Mouse (Mus musculus) left cerebral cortex, postnatal 10 days (tissue): ENCODE data around the gene 9130213A22Rik. TPM values are rescaled to one million over a fixed set of nuclear protein-coding genes. Genes with fewer than 3 reads are reported as not detected.
A peak's percentile ranks its signal among the peaks of the same experiment; 100 is the strongest.
"Not testable (repeated sequence)": the region's sequence is repeated elsewhere in the genome, so short reads cannot be mapped to it uniquely, and the experiment has no call there.

ENCODE experiments used
- DNase-seq, 2 experiments: peaks; one replicate each; pipeline ENCODE4 v3.0.0; 2021 to 2022; ENCODE audit warnings: low spot score in 2 of 2, mixed read lengths in 1 of 2; ENCODE audit errors: extremely low spot score in 1 of 2
- intact Hi-C: fragments of 180-260 bp; cut with DNase I; formaldehyde crosslinking; loops from one replicate; pipeline ENCODE4 v1.15.1; 2025
- total RNA-seq, 2 experiments: library from RNA; stranded (reverse); gene quantifications; 2 replicates each; pipeline ENCODE4 v1.2.3; 2021

Gene 9130213A22Rik
- total RNA-seq, 2 experiments from 2014 or later, result 0.51 to 0.64 TPM

GRCm38 (mm10) chr11:69098039-69098761 lies 24.2 kb downstream of the 9130213A22Rik start:
- intact Hi-C loops, result loop anchor here (10.0 kb wide), 1 partner anchor 317 kb away; the partner anchor contains the start of gene Kdm6b
- DNase-seq, result no peak

DNA sequence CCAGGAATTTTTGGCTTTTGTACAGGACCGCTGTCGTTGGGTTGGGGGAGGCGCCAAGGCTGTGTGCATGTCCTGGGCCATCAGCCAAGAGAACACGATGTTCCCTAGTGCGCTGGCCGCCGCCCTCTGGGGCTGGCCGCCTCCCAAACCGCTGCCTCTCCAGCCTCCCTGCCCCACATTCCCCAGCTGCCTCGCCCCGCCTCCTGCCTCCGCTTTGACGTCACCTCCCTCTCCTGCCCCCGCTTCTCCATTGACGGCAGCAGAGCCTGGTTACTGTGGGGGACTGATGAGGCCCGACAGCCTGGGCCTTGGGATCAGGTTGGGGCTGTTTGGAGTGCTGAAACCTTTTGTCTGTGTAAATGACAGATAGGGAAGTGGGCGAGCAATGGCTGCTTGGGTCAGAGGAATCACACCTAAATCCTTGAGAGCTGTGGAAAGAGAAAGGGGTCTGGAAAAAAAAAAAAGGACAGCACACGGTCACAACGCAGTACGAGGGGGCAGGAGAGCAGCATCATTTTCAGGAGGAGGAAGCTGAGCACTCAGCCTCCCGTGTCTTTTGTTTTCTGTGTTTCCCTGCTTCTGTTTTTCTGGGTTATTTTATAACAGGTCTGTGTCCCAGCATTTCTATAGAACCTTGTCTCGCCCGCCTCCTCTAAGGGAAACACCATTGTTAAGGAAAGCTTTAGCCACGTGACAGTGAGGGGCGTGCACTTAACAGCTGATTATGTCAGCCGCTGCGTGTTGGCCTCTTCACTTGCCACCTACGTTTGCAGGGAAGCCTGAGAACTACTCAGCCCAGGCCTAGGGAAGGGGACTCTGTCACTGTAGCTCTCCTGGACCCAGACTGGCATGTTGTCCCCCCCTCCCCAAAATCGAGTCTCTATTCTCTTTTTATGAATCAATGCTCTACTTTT lies 25.1 kb downstream of the 9130213A22Rik start:
- DNase-seq, result peak; percentile 95 to 100
- intact Hi-C loops, result loop anchor here (10.0 kb wide), 1 partner anchor 318 kb away; the partner anchor contains the start of gene Kdm6b

- intact Hi-C loops, result loop anchor here (10.0 kb wide), 1 partner anchor 318 kb away; the partner anchor contains the start of gene Kdm6b
- no peak for DNase-seq
Observed at GRCm38 (mm10) chr11:69096360-69096986, 25.9 kb downstream of the 9130213A22Rik start.

DNA sequence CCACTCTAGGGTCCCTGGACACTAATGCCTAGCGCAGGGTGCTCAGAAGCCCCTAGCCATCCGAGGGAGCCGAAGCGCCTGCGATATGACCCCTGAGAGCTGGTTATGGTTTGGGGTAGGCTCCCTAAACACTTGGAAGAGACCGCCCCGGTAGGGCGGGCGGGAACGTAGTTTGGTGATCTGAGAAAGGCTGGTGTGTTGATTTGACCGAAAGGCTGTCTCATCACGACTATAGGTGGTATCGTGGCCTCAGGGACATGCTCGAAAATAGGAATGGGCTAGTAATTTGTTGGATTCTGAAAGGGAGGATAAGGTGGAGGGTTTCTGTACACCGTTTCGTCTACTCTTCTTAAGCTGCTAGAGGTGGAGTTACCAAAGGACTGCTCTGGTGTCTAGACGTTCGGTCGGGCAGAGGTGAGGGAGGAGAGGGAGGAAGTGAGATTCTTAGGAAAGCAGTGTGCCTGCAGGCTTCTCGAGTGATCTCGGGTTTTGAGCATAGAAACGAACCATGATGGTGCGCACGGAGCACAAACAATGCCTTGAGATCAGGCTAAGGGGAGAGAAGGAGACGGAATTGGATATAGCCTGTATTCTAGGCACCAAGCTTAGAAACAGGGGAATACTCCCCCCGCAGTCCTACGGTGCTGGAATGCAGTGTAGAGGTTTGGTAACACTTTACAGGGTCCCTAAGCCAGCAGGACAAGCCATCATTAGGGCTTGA lies 26.7 kb downstream of the 9130213A22Rik start:
- no peak for DNase-seq
- intact Hi-C loops, result loop anchor here (10.0 kb wide), 1 partner anchor 319 kb away; the partner anchor contains the start of gene Kdm6b

DNA sequence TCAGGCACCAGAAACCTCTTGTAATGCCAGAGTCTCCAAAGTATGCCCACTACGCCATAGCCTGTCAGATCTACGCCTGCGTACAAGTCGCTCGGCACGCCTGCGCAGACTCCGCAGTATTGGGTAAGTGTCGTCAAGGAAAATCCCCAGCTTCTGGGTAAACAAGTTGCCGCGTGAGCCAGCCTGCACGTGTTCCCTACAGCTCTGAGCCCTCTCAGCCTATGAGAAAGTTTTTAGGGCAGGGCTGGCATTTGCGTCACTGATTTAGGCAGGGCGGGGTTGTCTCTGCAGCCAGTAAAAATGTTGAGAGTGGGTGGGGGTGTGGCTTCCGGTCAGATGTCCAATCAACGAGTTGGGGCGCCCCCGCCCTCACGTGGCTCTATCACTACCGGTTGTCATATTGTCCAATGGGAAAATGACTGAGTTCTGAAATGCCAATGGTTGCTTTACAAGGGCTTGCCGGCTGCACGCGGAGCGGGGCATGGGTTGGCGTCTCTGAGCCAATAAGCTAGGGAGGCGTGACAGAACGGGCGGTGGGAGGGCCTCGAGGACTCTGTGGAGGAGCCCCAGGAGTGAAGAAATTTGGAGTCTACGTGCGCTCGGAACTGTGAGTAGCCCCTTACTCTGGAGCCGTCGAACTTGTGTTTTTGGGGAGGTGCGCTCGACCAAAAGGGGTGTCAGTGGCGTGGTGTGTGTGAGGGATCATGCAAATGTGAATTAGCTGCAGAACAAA lies 27.5 kb downstream of the 9130213A22Rik start, which contains the start of gene Per1:
Per1 (plus strand) TSS at position 521 of the 733 bp plus-strand sequence.
- intact Hi-C loops, result loop anchor here (10.0 kb wide), 1 partner anchor 320 kb away; the partner anchor contains the start of gene Kdm6b

DNA sequence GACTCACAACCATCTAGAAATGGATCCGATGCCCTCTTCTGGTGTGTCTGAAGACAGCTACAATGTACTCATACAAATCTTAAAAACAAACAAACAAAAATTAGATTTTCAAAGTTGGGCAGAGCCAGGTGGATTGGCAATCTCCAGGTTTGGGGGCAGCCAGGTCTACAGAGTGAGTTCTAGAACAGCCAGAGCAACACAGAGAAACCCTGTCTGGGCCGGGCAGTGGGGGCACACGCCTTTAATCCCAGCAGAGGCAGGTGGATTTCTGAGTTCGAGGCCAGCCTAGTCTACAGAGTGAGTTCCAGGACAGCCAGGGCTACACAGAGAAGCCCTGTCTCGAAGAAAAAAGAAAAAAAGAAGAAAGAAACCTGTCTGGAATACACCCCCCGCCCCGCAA lies 28.5 kb downstream of the 9130213A22Rik start:
- not testable (repeated sequence) for DNase-seq
- intact Hi-C loops, result loop anchor here (10.0 kb wide), 1 partner anchor 321 kb away; the partner anchor contains the start of gene Kdm6b

More for the DNA sequence above, 27.5 kb downstream of the 9130213A22Rik start, which contains the start of gene Per1:
- peak; percentile 99 to 100 for DNase-seq

DNA sequence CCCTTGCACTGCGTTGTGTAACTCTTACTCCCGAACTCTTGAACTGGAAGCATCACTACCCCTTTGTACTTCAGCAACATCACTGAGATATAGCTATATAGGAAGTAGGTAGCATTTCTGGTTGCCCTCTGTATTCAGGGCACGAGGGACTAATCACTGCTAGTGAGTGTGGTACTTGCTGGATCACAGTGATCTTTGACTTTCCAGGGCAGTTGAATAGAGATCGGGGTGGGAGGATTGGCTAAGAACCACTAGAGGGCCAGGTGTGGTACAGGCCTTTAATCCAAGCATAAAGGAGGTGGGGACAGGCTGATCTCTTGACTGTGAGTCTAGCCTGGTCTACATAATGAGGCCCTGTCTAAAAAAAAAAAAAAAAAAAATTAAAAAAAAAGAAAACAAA lies 29.5 kb downstream of the 9130213A22Rik start:
- intact Hi-C loops, result loop anchor here (10.0 kb wide), 1 partner anchor 322 kb away; the partner anchor contains the start of gene Kdm6b

DNA sequence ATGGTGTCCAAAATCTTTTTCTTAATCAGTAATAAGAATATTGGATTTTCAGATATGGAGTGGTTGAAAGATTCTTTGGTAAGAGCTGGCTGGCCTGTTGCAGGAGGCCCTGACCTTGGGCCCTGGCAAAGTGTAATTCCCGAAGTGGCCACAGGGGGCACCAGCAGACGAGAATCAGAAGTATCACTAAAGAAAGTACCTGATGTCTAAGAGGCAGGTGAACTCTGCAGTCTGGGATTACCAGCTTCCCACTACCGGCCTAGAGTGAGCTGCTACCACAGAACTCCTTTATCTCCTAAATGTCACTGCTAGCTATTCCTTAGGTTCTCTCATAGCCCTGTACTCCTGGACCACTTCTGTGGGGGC lies 30.0 kb downstream of the 9130213A22Rik start:
- DNase-seq, result peak in 1 of 2 experiments; percentile 82
- intact Hi-C loops, result loop anchor here (10.0 kb wide), 1 partner anchor 322 kb away; the partner anchor contains the start of gene Kdm6b

More for the DNA sequence above, 29.5 kb downstream of the 9130213A22Rik start:
- no peak for DNase-seq

- intact Hi-C loops, result loop anchor here (10.0 kb wide), 1 partner anchor 323 kb away; the partner anchor contains the start of gene Kdm6b
- no peak for DNase-seq
Observed at GRCm38 (mm10) chr11:69091566-69092385, 30.6 kb downstream of the 9130213A22Rik start.

DNA sequence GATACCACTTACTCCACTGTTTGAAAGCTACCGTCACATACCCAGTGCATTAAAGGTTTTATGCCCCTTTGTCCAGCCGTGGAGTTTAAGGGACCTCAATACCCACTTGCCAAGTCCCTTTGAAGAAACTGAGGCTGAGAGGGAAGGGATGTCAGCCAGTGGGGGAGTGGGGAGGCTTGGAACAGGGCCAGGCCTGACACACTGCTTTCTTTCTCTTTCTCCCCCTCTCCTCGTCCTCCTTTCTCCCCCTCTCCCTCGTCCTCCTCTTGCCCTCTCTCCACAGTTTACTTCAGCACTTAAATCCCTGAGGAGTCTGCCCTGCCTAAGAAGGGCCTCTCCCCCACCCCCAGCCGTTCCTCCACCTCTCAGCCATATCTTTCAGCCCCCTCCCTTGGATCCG lies 32.0 kb downstream of the 9130213A22Rik start:
- DNase-seq, result no peak
- intact Hi-C loops, result loop anchor here (10.0 kb wide), 1 partner anchor 324 kb away; the partner anchor contains the start of gene Kdm6b

DNA sequence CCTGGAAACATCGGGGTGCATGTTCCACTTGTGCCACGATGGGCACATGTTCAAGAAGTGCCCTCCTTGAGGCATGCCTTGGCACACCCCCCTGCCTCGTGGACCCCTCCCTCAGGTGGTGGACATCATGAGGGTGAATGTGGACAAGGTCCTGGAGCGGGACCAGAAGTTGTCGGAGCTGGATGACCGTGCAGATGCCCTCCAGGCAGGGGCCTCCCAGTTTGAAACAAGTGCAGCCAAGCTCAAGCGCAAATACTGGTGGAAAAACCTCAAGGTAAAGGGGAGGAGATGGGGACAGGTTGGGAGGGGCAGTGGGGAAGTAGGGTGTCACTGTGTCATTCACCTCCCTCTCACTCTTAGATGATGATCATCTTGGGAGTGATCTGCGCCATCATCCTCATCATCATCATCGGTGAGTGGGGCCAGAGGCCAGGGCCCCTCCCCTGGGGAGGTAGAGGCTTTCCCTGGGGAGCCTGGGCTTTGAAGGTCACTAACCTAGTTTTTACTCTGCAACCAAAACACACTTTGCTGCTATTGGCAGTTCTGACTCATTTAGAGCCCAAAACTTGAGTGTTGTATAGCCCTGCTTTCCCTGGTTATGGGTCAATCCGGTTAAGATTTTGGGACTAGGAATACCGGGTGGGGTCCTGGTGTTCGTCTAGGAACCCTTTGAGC lies 32.6 kb downstream of the 9130213A22Rik start:
- intact Hi-C loops, result loop anchor here (10.0 kb wide), 1 partner anchor 325 kb away; the partner anchor contains the start of gene Kdm6b
- no peak for DNase-seq

DNA sequence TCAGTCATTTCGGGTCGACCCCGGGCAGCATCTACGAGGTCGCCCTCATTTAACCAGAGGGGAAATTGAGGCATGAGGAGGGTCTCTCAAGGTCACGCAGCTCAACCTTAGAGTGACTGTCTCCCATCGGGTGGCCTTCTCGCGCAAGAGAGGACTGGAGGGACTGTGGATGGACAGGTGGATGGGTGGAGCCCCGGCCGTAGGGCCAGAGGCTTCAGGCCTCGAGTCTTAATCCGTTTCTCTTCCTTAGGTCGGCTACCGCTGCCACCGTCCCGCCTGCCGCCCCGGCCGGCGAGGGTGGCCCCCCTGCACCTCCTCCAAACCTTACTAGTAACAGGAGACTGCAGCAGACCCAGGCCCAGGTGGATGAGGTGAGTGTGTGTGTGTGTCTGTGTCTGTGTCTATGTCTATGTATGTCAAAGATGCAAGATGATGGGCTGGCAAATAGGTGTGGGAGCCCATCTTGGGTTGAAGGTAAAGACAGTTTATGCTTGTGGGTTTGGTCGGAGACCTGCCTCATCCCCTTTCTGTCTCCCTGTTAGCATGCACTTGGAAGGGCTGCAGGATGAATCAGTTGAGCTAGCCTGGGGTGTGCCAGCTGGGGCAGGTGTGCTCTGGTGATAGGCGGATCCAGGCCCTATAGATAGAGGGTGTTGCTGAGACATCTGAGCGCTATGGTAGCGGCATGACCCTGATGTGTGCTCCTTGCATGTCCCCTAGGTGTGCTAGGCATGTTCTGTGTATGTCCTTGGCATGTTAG lies 33.4 kb downstream of the 9130213A22Rik start:
- intact Hi-C loops, result no loop called here
- DNase-seq, result no peak

DNA sequence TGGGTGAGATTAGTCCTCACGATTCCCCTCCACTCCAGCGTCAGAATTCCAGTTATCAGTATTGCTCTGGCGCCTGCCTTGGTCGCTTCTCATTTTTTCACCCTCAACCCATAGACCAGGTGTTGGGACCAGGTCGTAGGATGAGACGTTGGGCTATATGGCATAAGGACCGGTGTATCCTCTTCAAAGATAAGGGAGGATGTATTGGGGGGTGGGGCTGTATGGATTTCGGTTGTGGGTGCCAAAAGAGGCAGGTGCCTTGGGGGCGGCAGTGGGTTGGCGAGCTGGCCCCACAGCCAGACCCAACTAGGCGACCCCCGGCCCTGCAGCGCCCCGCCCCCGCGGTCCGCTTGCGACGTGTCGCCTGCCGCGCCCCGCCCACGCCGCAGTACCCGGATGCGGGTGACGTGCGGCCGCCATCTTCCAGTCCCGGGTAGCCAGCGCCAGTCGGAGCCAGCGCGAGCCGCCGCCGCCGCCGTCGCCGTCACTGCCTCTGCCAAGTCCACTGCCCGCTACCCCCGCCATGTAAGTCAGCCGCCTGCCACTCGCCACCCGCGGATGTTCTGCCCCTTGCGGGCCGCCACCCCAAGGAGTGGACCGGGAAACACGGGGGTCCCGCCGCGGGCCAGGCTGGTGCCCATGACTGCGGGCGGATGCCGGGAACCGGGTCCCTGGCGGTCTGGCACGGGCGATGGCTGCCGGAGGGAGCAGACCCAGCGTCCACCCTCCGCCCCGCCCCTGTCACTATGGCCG lies 34.1 kb downstream of the 9130213A22Rik start, which contains the start of gene Vamp2:
Vamp2 (plus strand) TSS at position 388 of the 753 bp plus-strand sequence.
- DNase-seq, result peak; percentile 91 to 97
- intact Hi-C loops, result no loop called here

- no peak for DNase-seq
Observed at GRCm38 (mm10) chr11:69087597-69087996, 34.8 kb downstream of the 9130213A22Rik start.

More at GRCm38 (mm10) chr11:69087597-69087996, 34.8 kb downstream of the 9130213A22Rik start:
- intact Hi-C loops, result no loop called here
